Mouse (Mus musculus): ENCODE results near the gene Dgkb. TPM values are rescaled to one million over a fixed set of nuclear protein-coding genes. Genes with fewer than 3 reads are reported as not detected.

Dgkb gene
- polyA plus RNA-seq, 1 experiment from 2014 or later = 0.12 TPM

DNA sequence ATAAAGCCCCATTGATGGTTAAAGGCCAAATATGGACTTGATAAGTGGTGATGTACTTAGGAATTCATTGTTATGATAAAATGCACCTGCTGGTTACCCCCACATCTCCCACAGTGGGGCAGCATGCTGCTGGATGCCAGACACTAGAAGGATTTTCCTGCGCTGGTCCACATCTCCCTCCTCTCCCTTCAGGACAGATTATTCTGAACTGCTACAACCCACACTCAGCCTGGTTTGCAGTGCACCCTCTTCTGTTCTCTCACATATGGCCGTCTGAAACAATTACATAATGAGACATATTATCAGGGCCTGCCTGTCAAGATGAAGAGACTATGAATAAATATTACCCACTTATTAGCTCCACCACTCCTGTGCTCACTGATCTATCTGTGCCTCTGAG, 780.6 kb downstream of the Dgkb start:
- no peak overlapping the region for H3K27ac ChIP-seq (replicated peaks; ENCODE audit: low read depth, low read length)
- H3K27me3 ChIP-seq (ENCODE audit: control insufficient read depth, insufficient read depth, low read length) = no peaks in the 10 kb centered on the region
- no peaks in the 10 kb centered on the region for H3K4me1 ChIP-seq (ENCODE audit: control insufficient read depth, insufficient read depth, low read length)
- H3K4me3 ChIP-seq (ENCODE audit: low read depth, low read length) = no peak overlapping the region
- DNase-seq (ENCODE audit: low spot score) = no peak
- H3K9me3 ChIP-seq (ENCODE audit: control insufficient read depth, low read length) = no peaks in the 10 kb centered on the region
- WGBS = 63% methylated on average over 2 of the region's 2 CpGs
- no peak for ATAC-seq (ENCODE audit: insufficient number of reproducible peaks, low FRiP score, low TSS enrichment, low read depth)
- no peak overlapping the region for H3K9ac ChIP-seq (ENCODE audit: low read length)
- H3K36me3 ChIP-seq (ENCODE audit: control insufficient read depth, insufficient read depth, low read length) = no peaks in the 10 kb centered on the region
- H3K4me2 ChIP-seq (ENCODE audit: low read depth, severe bottlenecking) = no peak overlapping the region

DNA sequence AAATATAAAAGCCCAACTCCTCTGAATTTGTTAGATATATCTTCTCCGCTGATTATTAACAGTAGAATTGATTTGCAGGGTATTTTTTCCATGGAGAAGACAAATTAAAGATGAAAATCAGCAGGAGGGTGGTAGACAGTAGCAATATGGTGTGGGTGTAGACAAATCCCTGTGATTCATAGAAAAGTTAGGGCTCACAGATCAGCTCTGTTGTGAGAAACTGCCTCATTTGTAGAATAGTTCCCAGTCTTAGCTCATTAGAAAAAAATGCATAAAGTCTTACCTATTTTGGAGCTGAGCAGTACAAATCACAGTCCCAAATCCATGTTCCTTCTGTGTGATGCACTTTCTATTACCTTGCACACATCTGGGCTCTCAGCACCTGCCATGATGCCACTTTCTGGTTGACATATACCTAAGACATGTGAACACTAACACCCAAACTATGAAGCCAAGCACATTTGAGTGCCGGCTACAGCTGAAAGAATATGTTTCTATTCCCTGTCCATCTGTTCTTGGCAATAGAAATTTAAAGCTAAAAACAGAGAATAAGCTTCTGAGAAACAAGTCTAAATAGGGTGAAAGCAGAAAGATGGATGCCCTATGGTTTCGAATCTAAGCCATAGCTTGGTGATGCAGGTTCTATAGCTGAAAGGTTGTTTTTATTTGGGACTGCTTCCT, 782.8 kb downstream of the Dgkb start:
- no peaks in the 10 kb centered on the region for H3K4me1 ChIP-seq (ENCODE audit: control insufficient read depth, insufficient read depth, low read length)
- H3K4me2 ChIP-seq (ENCODE audit: low read depth, severe bottlenecking) = no peak overlapping the region
- ATAC-seq (ENCODE audit: insufficient number of reproducible peaks, low FRiP score, low TSS enrichment, low read depth) (no peak), DNase-seq (ENCODE audit: low spot score) (no peak)
- H3K27me3 ChIP-seq (ENCODE audit: control insufficient read depth, insufficient read depth, low read length) = no peaks in the 10 kb centered on the region
- whole genome bisulfite sequencing = 90% methylated on average over 3 of the region's 3 CpGs
- H3K36me3 ChIP-seq (ENCODE audit: control insufficient read depth, insufficient read depth, low read length) = no peaks in the 10 kb centered on the region
- H3K9ac ChIP-seq (ENCODE audit: low read length) = no peak overlapping the region
- H3K27ac ChIP-seq (replicated peaks; ENCODE audit: low read depth, low read length) = no peak overlapping the region
- H3K4me3 ChIP-seq (ENCODE audit: low read depth, low read length) = no peak overlapping the region
- no peaks in the 10 kb centered on the region for H3K9me3 ChIP-seq (ENCODE audit: control insufficient read depth, low read length)

DNA sequence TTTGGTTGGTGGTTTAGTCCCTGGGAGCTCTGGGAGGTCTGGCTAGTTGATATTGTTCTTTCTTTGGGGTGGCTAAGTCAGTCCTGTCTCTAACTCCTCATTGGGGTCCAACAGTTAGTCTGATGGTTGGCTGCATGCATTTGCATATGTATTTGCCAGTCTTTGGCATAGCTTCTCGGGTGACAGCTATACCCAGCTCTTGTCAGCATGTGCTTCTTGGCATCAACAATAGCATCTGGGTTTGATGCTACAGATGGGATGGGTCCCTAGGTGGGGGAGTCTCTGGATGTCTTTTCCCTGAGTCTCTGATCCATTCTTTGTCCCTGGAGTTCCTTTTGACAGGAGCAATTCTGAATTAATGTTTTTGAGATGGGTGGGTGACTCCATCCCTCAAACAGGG, 790.6 kb downstream of the Dgkb start:
- Histone ChIP-seq H3K36me3 (ENCODE audit: control insufficient read depth, insufficient read depth, low read length) (no peaks in the 10 kb centered on the region), H3K4me3 (ENCODE audit: low read depth, low read length) (no peak overlapping the region), H3K9ac (ENCODE audit: low read length) (no peak overlapping the region), H3K9me3 (ENCODE audit: control insufficient read depth, low read length) (no peaks in the 10 kb centered on the region), H3K27ac (replicated peaks; ENCODE audit: low read depth, low read length) (no peak overlapping the region), H3K27me3 (ENCODE audit: control insufficient read depth, insufficient read depth, low read length) (no peaks in the 10 kb centered on the region), H3K4me2 (ENCODE audit: low read depth, severe bottlenecking) (no peak overlapping the region), H3K4me1 (ENCODE audit: control insufficient read depth, insufficient read depth, low read length) (no peaks in the 10 kb centered on the region)
- 79% methylated on average over 1 of the region's 1 CpGs for WGBS
- DNase-seq (ENCODE audit: low spot score) = no peak
- no peak for ATAC-seq (ENCODE audit: insufficient number of reproducible peaks, low FRiP score, low TSS enrichment, low read depth)

DNA sequence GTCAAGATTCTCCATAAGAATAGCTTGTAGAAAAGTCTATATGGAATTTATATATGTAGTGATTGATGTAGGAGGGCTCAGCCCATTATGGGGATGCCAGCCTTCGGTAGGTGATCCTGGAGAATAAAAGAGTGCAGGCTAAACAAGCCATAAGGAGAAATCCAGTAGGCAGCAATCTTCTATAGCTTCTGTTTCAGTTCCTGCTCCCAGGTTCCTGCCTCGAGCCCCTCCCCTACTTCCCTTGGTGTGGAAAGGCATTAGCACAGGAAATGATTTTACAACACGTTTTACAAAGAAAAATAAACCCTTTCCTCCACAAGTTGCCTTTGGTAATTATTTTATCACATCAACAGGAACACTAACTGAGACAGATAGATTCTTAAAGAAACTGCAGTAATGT, 850.7 kb downstream of the Dgkb start:
- ATAC-seq (ENCODE audit: insufficient number of reproducible peaks, low FRiP score, low TSS enrichment, low read depth) (no peak), DNase-seq (ENCODE audit: low spot score) (no peak)
- Histone ChIP-seq H3K27me3 (ENCODE audit: control insufficient read depth, insufficient read depth, low read length) (no peaks in the 10 kb centered on the region), H3K4me3 (ENCODE audit: low read depth, low read length) (no peak overlapping the region), H3K9me3 (ENCODE audit: control insufficient read depth, low read length) (no peaks in the 10 kb centered on the region), H3K4me1 (ENCODE audit: control insufficient read depth, insufficient read depth, low read length) (no peaks in the 10 kb centered on the region), H3K27ac (replicated peaks; ENCODE audit: low read depth, low read length) (no peak overlapping the region), H3K36me3 (ENCODE audit: control insufficient read depth, insufficient read depth, low read length) (no peaks in the 10 kb centered on the region), H3K4me2 (ENCODE audit: low read depth, severe bottlenecking) (no peak overlapping the region), H3K9ac (ENCODE audit: low read length) (no peak overlapping the region)
- WGBS = 65% methylated on average over 3 of the region's 3 CpGs

Measured in limb, embryonic 11.5 days (tissue).